Mouse (Mus musculus) c-Kit-positive CD71-positive TER-119-positive erythroid progenitor cells, embryonic 14.5 days (primary cell): ENCODE measurements around the gene Hnrnpc.

Experiments used
- DNase-seq: peaks from one replicate; pipeline ENCODE4 v3.0.0-alpha.2; 2013; ENCODE audit warnings: low spot score

Gene Hnrnpc

DNA sequence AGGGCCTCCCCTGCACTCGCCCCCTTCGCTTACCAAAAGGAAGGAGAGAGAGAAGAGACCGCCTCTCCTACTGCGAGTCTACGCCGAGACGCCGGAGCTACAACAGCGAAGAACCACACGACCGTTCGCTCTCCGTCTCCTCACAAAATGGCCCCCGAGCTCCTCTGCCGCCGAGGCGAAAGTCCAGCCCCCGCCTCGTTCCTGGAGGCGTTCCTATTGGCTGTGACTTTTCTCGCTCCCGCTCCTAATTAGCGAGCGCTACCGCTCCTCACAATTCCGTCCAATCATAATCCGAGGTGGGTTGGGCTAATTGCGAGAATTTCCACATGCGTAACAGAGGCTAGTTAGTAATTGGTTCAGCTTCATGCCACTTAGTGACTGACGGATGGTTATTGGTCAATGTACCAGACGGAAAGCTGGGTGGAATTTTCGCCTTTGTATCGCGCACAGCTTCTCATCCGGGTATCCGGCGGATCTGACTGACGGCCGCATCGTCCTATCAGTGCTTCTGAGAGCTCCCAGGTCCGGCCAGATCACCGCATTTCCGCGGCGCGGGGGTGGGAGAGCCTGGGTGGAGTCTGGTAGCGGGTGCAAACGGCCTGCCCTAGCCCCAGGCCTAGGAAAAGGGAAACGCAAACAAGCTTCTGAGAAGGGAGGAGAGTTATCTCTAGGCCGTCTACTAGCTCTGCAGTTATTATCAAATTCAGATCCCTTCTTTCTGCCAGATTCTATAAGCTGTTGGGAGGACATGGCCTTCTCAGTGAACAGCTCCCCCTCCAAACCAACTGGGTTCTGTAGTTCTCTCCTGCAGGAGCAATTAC, at the start of gene Hnrnpc:
Gene Hnrnpc (minus strand): TSS at position 173 of the 821 bp plus-strand sequence.
- peak; percentile 100 for DNase-seq

DNA sequence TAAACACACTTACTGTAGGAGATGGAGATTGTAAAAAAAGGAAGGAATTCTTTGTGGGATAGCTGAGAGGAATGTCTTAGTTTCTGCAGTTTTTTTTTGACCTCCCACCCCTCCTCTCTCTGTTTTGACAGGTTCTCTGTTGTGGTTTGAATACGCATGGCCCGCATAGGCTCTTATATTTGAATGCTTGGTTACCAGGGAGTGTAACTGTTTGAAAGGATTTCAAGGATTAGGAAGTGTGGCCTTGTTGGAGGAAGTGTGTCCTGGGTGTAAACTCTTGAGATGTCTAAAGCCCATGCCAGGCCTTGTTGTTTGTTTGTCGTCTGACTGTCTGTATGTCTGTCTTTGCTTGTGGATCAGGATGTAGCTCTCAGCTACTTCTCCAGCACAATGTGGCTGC, 48.8 kb upstream of the Hnrnpc start:
- DNase-seq: no peak

DNA sequence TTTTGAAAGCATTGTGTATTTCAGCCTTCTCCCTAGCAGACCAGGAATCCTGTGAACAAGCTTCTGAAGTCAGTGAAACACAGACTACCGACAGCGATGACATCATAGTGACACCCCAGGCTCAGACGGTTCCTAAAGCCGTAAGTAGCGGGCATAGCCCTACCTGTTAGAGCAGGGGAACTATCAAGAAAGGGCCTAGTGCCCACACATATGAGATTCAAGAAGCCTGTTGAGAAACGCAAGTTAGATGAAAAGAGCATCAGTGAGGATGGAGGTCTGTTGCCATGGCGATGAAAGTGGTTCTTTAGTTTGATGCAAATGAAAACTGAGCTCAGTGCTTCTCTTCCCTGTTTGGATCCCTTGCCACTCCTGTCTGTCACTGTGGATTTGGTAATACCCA, 48.4 kb upstream of the Hnrnpc start:
- no peak for DNase-seq

DNA sequence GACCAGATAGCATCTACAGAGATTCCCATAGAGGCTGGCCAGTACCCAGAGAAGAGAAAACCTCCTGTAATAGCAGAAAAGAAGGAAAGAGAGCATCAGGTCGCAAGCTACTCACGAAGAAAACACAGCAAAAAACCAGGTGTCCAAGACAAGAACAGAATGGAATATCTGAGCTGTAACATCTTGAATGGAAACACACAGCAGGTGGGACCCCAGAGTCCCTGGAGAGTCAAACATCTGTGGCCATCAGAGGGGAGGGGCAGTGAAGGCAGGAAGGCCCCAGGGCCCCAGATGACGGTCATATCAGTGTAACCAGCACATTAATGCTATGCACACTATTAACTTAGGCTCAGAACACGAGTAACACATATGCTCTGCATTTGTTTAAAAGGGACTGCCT, 46.1 kb upstream of the Hnrnpc start:
- DNase-seq: no peak

DNA sequence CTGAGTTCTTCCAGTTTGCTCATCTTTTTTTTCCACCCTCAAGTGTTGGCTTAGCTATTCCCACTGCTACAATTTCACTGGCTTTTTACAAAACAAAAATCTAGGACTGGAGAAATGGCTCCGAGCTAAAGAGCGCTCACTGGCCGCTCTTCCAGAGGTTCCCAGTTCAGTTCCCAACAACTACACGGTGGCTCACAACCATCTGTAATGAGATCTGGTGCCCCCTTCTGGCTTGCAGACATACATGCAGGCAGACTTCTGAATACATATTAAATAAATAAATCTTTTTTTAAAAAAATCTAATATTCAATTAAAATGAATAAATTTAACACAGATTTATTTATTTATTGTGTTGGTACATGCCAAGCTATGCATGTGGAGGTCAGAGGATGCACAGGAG, 42.7 kb upstream of the Hnrnpc start:
- DNase-seq: no peak

DNA sequence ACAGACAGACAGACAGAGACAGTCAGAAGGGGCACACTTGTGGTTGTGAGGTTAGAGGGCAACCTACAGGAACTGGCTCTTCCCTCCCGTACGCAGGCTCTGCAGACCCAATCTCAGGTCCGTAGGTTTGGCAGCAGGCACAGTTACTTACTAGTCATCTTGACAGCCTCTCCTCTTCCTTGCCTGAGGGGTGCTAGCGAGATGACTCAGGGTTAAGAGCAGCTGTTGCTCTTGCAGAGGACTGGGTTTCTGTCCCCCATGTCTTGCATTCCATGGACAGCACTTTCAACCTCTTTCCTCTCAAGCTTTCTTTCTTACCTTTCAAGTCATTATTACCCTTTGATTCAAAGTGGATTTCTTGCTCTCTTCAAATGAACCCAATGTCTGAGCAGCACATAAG, 40.3 kb upstream of the Hnrnpc start:
- DNase-seq: no peak

DNA sequence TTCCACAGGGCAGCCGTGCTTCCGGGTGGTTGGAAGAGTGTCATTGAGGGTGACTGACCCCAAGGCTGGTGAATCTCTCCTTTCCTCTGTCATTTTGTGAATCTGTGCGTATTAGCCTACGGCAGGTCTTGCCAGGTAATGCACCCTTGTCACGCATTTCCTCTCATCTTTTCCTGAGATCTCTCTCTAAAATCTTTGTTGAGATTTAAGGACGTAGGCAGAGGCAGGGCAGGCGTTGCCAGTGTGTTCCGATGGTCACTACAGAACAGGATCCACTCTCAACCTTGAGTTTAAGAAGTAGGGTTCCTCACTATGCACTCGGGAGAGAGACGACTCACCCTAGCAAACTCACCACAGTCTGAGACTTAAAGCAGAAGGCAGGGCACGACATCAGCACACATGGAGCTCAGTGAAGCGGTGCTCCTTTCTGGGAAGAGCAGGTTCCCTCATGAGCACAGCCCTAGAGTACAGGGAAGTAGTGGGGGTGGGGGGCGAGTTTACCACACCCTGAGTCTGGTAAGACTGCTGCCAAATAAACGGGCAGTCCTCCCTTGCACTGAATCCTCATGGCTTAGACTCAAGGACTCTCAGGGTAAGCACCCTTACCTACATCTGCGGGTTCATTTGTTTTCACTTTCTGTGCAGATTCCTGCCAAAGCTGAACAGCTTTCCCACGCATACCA, 37.8 kb upstream of the Hnrnpc start:
- DNase-seq: no peak

DNA sequence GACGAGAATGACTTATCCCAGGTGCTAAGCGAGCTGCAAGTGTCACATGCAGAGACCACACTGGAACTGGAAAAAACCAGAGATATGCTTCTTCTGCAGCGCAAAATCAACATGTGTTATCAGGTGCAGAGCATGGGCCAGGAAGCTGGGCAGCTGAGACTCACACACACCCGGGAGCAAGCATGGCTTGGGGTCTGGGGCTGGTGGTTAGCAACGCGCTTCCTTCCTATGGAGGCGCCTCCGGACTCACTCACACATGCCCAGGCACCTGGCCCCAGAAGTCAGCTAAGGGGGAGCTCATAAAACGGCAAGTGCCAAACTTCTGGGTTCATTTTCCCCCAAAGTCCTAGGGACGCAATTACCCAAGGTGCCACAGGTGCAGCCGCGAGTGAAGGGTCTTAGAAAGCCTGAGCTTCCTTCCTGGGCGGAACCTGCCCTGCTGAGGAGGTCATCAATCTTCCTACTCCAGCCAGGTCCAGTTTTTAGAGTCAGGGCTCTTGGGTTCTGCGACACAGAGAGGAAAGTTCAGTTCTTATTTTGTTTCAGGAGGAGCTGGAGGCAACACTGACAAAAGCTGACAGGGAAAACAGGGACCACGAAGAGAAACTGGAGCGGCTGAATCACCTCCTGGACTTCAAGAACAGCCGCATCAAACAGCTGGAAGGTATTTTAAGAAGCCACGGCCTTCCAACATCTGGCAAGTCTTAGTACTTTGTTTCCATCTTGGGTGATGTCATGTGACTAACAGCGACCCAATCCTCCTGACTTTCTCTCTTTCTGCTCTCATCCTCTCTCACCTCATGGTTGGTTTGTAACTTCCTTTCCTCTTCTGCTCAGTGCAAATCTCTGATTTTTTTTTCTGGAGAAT, 37.0 kb upstream of the Hnrnpc start:
- no peak for DNase-seq

DNA sequence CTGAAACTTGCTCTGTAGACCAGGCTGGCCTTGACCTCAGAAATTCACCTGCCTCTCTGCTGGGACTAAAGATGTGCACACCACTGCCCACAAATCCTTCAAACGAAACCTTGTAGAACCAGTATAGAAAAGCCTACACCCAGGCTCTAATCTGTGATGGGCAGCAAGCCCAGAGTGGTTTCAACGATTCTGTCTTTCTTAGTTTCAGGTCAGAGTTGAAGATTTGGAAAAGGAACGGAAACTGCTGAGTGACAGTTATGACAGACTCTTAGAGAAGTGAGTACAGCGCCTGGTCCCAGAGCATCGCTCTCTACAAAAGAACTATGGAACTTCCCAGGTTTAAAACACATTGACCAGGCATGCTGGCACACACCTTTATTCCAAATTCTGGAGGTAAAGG, 29.8 kb upstream of the Hnrnpc start:
- DNase-seq: no peak

DNA sequence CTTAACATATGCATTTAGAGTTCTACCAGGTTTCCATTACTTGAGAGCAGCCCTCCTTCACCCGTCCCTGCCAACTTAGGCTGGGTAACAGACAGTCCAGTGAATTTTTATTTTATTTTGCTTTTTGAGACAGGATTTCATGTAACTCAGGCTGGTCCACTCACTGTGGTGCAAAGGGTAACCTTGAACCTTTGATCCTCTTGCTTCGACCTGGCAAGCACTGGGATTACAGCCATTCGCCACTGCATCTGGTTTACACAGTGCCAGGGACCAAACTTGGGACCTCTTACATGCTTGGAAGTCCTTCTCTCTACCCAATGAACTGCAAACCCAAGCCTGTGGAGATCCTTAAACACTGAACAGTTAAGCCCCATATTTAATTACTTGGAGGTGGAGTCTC, 20.8 kb upstream of the Hnrnpc start:
- DNase-seq: no peak

DNA sequence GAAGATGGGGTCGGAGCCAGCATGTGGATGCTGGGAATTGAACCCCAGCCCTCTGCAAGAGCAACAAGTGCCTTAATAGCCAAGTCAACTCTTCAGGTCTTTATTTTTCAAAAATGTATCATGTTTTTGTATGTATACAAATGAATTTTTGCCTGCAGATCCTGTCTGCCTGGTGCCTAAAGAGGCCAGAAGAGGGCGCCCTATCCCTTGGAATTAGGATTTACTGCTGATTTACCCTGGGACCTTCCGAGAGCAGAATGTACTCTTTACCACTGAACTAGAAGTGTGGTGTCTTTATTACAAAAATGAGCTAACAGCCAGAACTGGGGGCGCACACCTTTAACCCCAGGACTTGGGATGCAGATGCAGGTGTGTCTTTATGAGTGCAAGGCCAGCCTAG, 20.1 kb upstream of the Hnrnpc start:
- peak; percentile 60 for DNase-seq

DNA sequence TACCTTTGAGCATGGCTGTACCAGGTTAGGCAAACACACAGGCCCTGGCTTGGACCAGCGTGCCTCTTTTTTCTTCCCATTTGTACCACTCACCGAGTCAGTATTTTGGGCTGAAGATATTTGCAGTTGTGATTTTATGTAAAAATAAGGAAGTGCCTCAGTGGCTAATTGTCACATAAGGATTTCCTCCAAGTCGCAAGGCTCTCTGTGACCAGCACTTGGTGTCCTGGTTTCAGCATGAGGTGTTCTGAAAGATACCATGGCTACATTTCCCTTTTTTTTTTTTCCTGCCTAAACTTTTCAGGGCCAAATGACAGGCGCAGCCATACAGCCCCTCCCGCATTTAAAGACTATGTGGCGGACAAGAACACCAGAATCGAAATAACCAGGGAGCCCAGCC, 16.3 kb upstream of the Hnrnpc start:
- DNase-seq: no peak

DNA sequence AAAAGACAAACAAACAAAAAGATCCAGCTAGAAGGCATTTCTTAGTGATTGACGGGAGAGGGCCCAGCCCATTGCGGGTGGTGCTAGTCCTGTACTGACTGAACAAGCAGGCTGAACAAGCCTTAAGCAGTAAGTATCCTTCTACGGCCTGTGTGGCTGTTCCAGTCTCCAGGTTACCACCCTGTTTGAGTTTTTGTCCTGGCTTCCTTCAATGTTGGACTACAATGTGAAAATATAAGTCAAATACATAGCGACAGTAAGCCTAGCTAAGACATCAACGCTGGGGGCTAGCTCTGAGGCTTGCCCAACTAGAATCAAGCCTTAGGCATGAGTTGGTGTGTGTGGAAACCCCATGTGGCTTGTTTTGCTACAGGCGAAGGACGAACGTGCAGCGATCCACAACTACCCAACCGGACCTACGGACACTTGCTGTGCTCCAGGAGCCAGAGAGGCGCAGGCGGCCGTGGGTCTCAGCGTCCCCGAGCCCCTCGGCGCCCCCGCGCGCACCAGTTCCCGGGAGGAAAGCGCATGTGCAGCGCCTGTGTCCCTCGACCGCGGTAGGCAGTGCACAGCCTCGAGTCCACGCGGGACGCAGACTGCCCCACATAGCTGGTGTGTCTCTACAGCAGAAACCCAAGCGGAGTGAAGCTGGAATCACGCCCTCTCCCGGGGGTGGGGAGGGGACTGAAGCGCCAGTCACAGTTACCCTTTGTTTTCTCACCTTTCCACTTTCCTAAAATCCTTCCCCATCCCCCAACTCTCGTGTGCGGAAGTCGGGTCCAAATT, 15.2 kb upstream of the Hnrnpc start:
- DNase-seq: no peak

DNA sequence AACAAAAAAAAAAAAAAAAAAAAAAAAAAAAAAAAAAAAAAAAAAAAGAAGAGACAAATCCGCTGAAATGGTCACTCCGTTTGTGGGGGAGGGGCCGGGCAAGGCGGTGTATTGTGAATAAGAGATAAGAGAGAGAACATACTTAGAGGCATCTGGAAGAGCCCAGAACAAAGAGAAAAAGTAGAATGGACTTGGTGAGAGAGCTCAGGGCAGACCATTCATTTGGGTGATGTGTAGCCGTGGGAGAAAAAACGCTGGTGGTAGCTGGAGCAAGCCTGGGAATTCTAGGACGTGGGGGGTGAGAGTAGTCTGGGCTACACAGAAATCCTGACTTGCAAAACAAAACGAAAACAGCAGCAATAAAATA, 14.6 kb upstream of the Hnrnpc start:
- no peak for DNase-seq

DNA sequence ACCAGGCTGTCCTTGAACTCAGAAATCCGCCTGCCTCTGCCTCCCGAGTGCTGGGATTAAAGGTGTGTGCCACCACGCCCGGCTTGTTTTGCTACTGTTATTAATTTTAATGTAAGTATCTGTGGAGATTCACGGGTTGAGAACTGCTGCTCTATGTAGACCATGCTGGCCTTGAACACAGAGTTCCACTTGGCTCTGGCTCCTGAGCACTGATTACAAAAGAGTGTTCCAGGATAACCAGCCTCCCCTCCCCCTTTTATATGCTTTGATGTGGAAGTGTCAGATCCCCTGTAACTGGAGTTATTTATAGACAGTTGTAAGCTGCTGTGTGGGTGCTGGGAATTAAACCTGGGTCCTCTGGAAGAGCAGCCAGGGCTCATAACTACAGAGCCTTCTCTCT, 13.4 kb upstream of the Hnrnpc start:
- no peak for DNase-seq

DNA sequence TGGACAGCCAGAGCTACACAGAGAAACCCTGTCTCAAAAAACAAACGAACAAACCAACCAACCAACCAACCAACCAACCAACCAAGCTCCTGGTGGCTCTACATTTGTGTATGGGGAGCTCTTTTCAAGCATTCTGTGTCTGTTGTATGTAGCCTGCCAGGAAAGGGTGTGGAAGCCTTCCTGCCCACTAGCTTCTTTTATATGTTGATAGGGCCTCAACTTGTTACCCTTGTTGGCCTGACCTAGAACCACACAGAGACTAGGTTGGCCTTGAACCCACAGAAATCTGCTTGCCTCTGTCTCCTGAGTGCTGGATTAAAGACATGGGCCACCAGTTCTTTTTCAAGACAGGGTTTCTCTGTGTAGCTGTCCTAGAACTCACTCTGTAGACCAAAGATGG, 10.3 kb upstream of the Hnrnpc start:
- DNase-seq: no peak

DNA sequence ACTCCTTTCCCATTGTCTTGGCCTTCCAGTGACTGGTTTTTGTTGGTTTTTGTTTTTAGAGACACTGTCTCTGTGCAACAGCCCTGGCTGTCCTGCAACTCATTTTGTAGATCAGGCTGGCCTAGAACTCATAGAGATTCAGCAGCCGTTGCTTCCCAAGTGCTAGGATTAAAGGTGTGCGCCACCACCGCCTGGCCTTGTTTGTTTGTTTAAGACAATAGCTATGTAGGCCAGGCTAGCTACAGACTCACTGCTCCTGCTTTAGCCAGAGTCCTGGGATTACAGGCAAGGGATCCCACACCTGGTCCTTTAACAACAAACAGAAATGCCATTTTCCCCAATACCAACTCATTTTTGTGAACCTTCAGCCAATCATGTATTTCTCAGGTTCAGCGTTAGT, 6.5 kb upstream of the Hnrnpc start, which contains the start of gene Rpgrip1:
Gene Rpgrip1 (plus strand): TSS at position 359 of the 400 bp plus-strand sequence.
- no peak for DNase-seq

DNA sequence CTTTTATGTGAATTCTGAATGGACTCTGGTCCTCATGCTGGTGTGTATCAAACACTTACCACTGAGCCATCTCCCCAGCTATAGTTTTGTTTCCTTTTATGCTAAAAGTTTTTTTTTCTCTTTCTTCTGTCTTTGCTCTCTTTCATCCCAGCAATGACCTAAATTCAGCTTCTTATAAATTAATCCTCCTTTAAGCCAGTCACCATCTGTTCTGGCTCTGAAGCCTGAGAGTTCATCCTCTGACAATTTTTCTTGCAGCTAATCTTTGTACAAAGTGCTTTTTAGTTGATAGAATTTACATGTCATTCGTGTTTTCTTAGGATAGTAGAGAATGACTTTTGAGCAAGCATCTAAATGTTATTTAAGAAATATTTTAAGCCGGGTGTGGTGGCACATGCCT, 4.2 kb upstream of the Hnrnpc start:
- DNase-seq: no peak

DNA sequence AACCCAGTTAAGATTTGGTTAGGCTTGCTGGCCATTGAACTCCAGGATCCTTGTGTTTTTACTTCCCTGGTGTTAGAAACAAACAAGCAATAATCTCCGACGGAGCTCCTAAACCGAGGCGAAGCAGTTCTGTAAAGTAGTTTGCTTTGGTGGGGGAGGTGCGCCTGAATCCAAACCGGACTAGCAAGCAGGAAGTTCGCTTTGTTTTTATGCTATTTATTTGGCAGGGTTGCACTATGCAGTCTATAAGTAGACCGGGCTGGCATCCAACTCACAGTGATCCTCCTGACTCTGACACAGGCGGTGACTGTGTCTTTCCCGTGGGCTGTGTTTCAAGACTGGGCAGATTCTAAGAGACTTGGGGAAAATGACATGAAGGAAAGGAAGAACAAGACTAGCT, 2.9 kb upstream of the Hnrnpc start:
- DNase-seq: no peak

DNA sequence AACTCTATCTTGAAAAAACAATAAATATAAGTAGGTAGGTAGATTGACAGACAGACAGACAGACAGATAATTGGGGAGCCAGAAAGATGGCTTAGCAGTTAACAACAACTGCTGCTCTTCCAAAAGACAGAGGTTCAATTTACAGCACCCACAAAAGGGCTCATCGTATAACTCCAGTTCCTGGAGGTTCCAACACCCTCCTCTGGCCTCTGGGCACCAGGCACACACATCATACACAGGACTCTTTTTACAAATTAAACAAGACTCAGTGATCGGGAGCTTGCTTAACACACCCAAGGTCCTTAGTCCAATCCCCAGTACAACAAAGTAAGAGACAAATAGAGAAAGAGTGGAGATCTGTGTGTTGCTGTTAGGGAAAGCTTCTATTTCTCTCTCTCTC, 1.5 kb upstream of the Hnrnpc start:
- DNase-seq: no peak

DNA sequence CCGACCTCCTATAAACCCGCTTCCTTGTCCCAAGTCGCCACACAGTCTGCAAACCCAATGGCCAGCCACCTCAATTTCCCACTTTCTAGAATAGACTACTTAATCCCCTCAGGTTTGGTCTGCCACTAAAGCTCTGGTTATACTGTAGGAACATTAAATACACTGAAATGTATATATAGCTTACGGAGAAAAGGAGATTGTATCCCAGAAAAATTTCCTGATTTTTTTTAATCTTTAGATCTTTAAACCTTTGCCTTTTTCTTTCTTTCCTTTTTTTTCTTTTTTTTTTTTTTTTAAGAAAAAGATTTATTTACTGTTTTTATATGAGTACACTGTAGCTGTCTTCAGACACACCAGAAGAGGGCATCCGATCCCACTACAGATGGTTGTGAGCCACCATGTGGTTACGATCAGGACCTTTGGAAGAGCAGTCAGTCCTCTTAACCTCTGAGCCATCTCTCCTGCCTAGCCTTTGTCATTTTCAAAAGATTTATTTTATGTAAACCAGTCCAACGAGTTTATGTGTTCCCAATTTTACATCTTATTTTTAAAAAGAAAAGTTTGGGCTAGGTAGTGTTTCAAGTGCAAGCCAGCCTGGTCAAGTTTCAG, 953 bp upstream of the Hnrnpc start:
- no peak for DNase-seq

DNA sequence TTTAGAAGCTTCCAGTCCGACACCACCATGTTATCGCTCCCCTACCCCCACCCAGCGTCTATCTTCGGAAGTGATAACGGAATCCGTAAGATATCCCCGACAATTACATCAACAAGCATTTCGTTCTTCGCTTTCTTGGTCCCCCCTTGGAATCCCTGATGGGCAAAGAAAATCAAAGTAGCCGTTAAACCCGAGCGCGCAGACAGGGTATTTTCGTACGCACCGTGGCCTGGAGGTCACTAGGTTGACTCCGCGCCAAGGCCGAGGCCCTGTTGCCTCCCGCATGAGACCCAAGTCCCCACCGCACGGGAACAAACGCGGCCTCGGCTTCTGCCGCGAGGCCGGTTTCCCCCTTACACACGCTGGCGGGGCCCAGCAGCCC, 363 bp downstream of the Hnrnpc start:
- peak; percentile 55 for DNase-seq
